In genomic region chr9:54918781-54919180, GRCm38 (mm10) we compare ENCODE assay signal across 23 mouse cellular contexts. TPM values are rescaled to one million over a fixed set of nuclear protein-coding genes. Genes with fewer than 3 reads are reported as not detected.
"Had no signal": no experiment of that assay in that cellular context is flagged by ENCODE, and none has a peak within 500 bp of the region (broad histone marks: within the 10 kb centered on the region; RNA-seq: fewer than 3 reads in every experiment).

No protein-coding gene starts in this region.

- H3K4me2 ChIP-seq: midbrain, embryonic 15.5 days; neural tube, embryonic 15.5 days had no signal

- H3K27ac ChIP-seq: hindbrain, postnatal 0 days; kidney, embryonic 15.5 days; left cerebral cortex, adult 2 months; liver, embryonic 14.5 days; lung, embryonic 15.5 days; midbrain, embryonic 10.5 days; midbrain, embryonic 15.5 days; neural tube, embryonic 12.5 days; neural tube, embryonic 15.5 days; stomach, postnatal 0 days had no signal

- DNase-seq: kidney, postnatal 10 days; layer of hippocampus, postnatal 36 days; right cerebral cortex, adult 18-20 months; right cerebral cortex, postnatal 14 days; right cerebral cortex, postnatal 4 days; thymus, adult 2 months; thymus, postnatal 14 days; thymus, postnatal 4 days had no signal

- H3K9ac ChIP-seq: kidney, embryonic 15.5 days; liver, embryonic 14.5 days; lung, embryonic 15.5 days; midbrain, embryonic 15.5 days; neural tube, embryonic 12.5 days; neural tube, embryonic 15.5 days had no signal

- H3K4me3 ChIP-seq: left cerebral cortex, adult 2 months; megakaryocyte, embryonic 14.5 days; midbrain, embryonic 15.5 days; neural tube, embryonic 12.5 days; neural tube, embryonic 15.5 days had no signal

- ATAC-seq: hindbrain, postnatal 0 days; inflammation-experienced regulatory T-cells, adult 6 months; intestine, embryonic 16.5 days; midbrain, embryonic 15.5 days had no signal

- H3K9me3 ChIP-seq: kidney, embryonic 15.5 days; lung, embryonic 15.5 days; midbrain, embryonic 15.5 days; neural tube, embryonic 12.5 days; neural tube, embryonic 15.5 days had no signal

- H3K27me3 ChIP-seq: kidney, embryonic 15.5 days; lung, embryonic 15.5 days; midbrain, embryonic 15.5 days; neural tube, embryonic 12.5 days; neural tube, embryonic 15.5 days had no signal

- H3K36me3 ChIP-seq: midbrain, embryonic 15.5 days had no signal

RNA-seq across cellular contexts. Expression of gene AY074887, which starts 32.0 kb away (rescaled TPM):
- total RNA-seq: hindbrain, postnatal 0 days; left cerebral cortex, adult 2 months; left cerebral cortex, postnatal 10 days; left cerebral cortex, postnatal 36 days had no signal
- polyA plus RNA-seq: thymus, adult 2 months had no signal
